Mouse (Mus musculus) forebrain, embryonic 16.5 days (tissue): ENCODE data around the gene Tppp2. TPM values are rescaled to one million over a fixed set of nuclear protein-coding genes. Genes with fewer than 3 reads are reported as not detected.

Experiments
- ATAC-seq: fragments of 200-750 bp; cut with Nextera tagmentation; 2 replicates; pipeline ENCODE4 v1.8.0; 2017; ENCODE audit warnings: mild to moderate bottlenecking, moderate library complexity
- H3K27ac ChIP-seq: fragments of 300-500 bp; sonication (generic); 2 replicates; pipeline ENCODE4 v1.5.1; 2014; ENCODE audit warnings: low read length, control low read depth
- H3K27me3 ChIP-seq: fragments of 300-500 bp; sonication (generic); replicated peaks from 2 replicates; pipeline ENCODE4 v1.6.1; 2014; ENCODE audit warnings: low read length; ENCODE audit not compliant: control insufficient read depth, insufficient read depth
- H3K36me3 ChIP-seq: fragments of 300-500 bp; sonication (generic); 2 replicates; pipeline ENCODE4 v1.6.1; 2014; ENCODE audit not compliant: control insufficient read depth, insufficient read depth
- H3K4me1 ChIP-seq: fragments of 300-500 bp; sonication (generic); replicated peaks from 2 replicates; pipeline ENCODE4 v1.6.1; 2014; ENCODE audit warnings: low read length; ENCODE audit not compliant: control insufficient read depth, insufficient read depth
- H3K4me2 ChIP-seq: fragments of 300-500 bp; sonication (generic); 2 replicates; pipeline ENCODE4 v1.6.1; 2014; ENCODE audit warnings: mild to moderate bottlenecking, low read length, control low read depth
- H3K4me3 ChIP-seq: fragments of 300-500 bp; sonication (generic); replicated peaks from 2 replicates; pipeline ENCODE4 v1.5.1; 2014; ENCODE audit warnings: mild to moderate bottlenecking, low read length, control low read depth
- H3K9ac ChIP-seq: fragments of 300-500 bp; sonication (generic); replicated peaks from 2 replicates; pipeline ENCODE4 v1.6.1; 2014; ENCODE audit warnings: low read depth, low read length, control low read depth
- H3K9me3 ChIP-seq: fragments of 300-500 bp; sonication (generic); 2 replicates; pipeline ENCODE4 v1.6.1; 2016; ENCODE audit warnings: low read length; ENCODE audit not compliant: control insufficient read depth
- WGBS: fragments of 180-500 bp; shearing (Covaris S2); extraction: QIAGEN DNeasy Blood & Tissue Kit; methylation state at CpG from one replicate; pipeline ENCODE4 v1.1.7; 2014; 5-methylcytosine and 5-hydroxymethylcytosine counted together
- polyA plus RNA-seq: library from polyadenylated mRNA; unstranded; fragments of >200 nt; fragmentation: Nextera tagmentation; extraction: Ambion mirVana; gene quantifications from 2 replicates; pipeline ENCODE4 v1.2.1, GENCODE M21; 2015

Tppp2 gene
- polyA plus RNA-seq, 1 experiment from 2014 or later, result not detected

- Histone ChIP-seq H3K9me3 (no peaks in the 10 kb centered on the region), H3K4me3 (no peak overlapping the region), H3K36me3 (no peaks in the 10 kb centered on the region), H3K27ac (no peak overlapping the region), H3K4me2 (no peak overlapping the region), H3K9ac (no peak overlapping the region), H3K4me1 (no peaks in the 10 kb centered on the region), H3K27me3 (no peaks in the 10 kb centered on the region)
- WGBS, result 88% methylated on average over 9 of the region's 9 CpGs
- no peak for ATAC-seq
Measured at GRCm38 (mm10) chr14:51939005-51939404, 20.8 kb downstream of the Tppp2 start.

DNA sequence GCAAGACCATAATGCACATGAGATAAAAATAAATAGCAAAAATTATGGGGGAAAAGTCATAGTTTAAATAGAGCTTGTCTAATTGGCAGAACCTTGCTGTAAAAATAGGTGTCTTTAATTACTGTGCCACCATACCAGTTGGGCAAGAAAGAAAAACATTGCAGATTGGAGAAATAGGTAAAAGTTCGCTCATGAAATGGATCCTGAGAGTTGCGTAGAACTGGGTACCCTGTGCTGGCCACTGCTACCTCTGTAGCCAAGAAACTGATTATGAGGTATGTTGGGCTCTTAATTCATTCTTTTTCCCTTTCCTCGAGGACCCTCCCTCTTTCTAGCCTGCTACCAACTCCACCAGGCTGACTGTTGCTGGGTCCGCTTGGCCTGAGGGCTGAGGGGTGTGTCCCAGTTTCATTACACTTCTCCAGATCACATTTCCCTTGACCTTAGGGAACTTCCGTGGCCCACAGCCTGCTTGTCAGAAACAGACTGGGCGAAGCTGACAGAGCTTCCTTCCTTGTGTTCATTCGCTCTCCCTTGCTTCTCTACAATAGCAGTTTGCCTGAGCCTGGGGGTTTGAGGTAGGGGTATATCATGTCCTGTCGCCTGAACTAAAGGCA lies 22.8 kb downstream of the Tppp2 start:
- no peaks in the 10 kb centered on the region for H3K36me3 ChIP-seq
- no peak for ATAC-seq
- H3K9ac ChIP-seq, result no peak overlapping the region
- H3K4me1 ChIP-seq, result no peaks in the 10 kb centered on the region
- H3K9me3 ChIP-seq, result no peaks in the 10 kb centered on the region
- no peak overlapping the region for H3K4me2 ChIP-seq
- no peaks in the 10 kb centered on the region for H3K27me3 ChIP-seq
- 43% methylated on average over 8 of the region's 8 CpGs for WGBS
- H3K27ac ChIP-seq, result no peak overlapping the region
- no peak overlapping the region for H3K4me3 ChIP-seq

GRCm38 (mm10) chr14:51941577-51941976 lies 23.4 kb downstream of the Tppp2 start:
- no peaks in the 10 kb centered on the region for H3K36me3 ChIP-seq
- 56% methylated on average over 9 of the region's 9 CpGs for WGBS
- H3K27me3 ChIP-seq, result no peaks in the 10 kb centered on the region
- ATAC-seq, result no peak
- H3K9me3 ChIP-seq, result no peaks in the 10 kb centered on the region
- H3K27ac ChIP-seq, result no peak overlapping the region
- H3K4me2 ChIP-seq, result no peak overlapping the region
- no peaks in the 10 kb centered on the region for H3K4me1 ChIP-seq
- H3K4me3 ChIP-seq, result no peak overlapping the region
- no peak overlapping the region for H3K9ac ChIP-seq

- 72% methylated on average over 7 of the region's 7 CpGs for WGBS
- Histone ChIP-seq H3K36me3 (no peaks in the 10 kb centered on the region), H3K9ac (no peak overlapping the region), H3K27me3 (no peaks in the 10 kb centered on the region), H3K4me1 (no peaks in the 10 kb centered on the region), H3K27ac (no peak overlapping the region), H3K4me2 (no peak overlapping the region), H3K4me3 (no peak overlapping the region), H3K9me3 (no peaks in the 10 kb centered on the region)
- no peak for ATAC-seq
Measured at GRCm38 (mm10) chr14:51942236-51942635, 24.0 kb downstream of the Tppp2 start.

DNA sequence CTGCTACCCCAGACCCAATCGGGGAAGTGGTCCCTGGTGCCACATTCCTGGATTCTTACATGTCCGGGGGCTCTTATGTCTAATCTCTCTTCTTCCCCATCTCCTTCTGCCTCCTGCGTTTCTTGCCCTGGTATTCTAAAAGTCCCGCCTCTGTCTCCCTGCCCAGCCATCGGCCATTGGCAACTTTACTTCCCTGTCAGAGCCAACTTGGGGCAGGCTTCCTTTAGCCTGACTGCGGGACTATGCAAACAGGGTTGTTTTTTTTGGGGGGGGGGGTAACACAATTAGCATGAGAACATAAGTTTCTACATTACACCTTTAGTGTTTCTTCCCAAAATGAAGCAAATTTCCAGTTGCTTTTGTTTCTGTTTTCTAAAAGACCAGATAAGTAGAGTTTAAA lies 25.1 kb downstream of the Tppp2 start:
- Histone ChIP-seq H3K9me3 (no peaks in the 10 kb centered on the region), H3K36me3 (no peaks in the 10 kb centered on the region), H3K4me2 (no peak overlapping the region), H3K9ac (no peak overlapping the region), H3K27me3 (no peaks in the 10 kb centered on the region), H3K4me3 (no peak overlapping the region), H3K4me1 (no peaks in the 10 kb centered on the region), H3K27ac (no peak overlapping the region)
- ATAC-seq, result no peak
- WGBS, result 84% methylated on average over 6 of the region's 6 CpGs

DNA sequence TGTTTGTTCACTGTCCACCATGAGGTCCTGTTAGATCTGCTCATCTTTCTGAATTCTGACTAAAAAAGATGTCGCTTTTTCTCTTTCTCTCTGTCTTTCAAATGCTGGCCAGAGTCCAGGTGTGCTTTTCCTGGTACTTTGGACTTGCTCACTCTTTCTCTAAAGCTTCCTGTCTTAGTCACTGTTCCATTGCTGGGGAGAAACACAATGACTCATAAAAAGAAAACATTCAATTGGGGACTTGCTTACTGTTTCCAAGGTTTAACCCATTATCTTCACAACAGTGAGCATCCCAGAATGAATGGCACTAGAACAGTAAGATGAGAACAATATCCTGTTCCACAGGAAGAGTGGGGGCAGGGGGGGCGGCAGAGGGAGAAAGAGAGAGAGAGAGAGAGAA lies 42.1 kb downstream of the Tppp2 start:
- H3K27ac ChIP-seq, result no peak overlapping the region
- no peaks in the 10 kb centered on the region for H3K9me3 ChIP-seq
- 83% methylated on average over 2 of the region's 2 CpGs for WGBS
- H3K9ac ChIP-seq, result no peak overlapping the region
- H3K4me3 ChIP-seq, result no peak overlapping the region
- H3K4me2 ChIP-seq, result no peak overlapping the region
- H3K36me3 ChIP-seq, result no peaks in the 10 kb centered on the region
- H3K27me3 ChIP-seq, result no peaks in the 10 kb centered on the region
- H3K4me1 ChIP-seq, result no peaks in the 10 kb centered on the region
- ATAC-seq, result no peak

DNA sequence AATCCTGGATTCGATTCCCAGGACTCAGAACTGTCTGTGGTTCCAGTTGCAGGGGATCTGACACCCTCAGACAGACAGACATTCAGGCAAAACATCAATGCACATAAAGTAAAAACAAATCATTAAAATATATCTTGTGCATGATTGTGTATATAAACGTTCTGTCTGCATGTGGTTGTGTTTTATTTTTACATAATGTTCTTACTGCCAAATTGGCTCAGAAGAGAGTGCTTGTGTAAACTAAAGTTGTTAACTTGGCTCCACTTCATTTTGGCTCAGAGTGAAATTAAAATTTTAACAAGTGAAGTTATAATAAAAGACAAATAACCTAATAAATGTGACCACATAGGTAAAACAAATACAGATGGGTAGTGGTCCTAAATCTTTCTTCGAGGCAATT lies 49.2 kb downstream of the Tppp2 start:
- H3K4me1 ChIP-seq, result no peaks in the 10 kb centered on the region
- H3K9me3 ChIP-seq, result no peaks in the 10 kb centered on the region
- no peak overlapping the region for H3K9ac ChIP-seq
- no peak overlapping the region for H3K4me3 ChIP-seq
- H3K4me2 ChIP-seq, result no peak overlapping the region
- no peaks in the 10 kb centered on the region for H3K36me3 ChIP-seq
- H3K27me3 ChIP-seq, result no peaks in the 10 kb centered on the region
- H3K27ac ChIP-seq, result no peak overlapping the region
- 62% methylated on average over 3 of the region's 3 CpGs for WGBS
- no peak for ATAC-seq

Other genes starting within 250 kb of the Tppp2 start
- not detected in 2 replicates for gene Gm17079, start 223.0 kb upstream of the Tppp2 start, polyA plus RNA-seq
- not detected in 2 replicates for gene Gm5800, start 201.2 kb upstream of the Tppp2 start, polyA plus RNA-seq
- gene Ang4, start 144.8 kb upstream of the Tppp2 start, polyA plus RNA-seq, result not detected in 2 replicates
- gene AY358078, start 118.4 kb upstream of the Tppp2 start, polyA plus RNA-seq, result not detected in 2 replicates
- gene Ear6, start 64.7 kb upstream of the Tppp2 start, polyA plus RNA-seq, result not detected in 2 replicates
- gene Mettl17, start 33.6 kb upstream of the Tppp2 start, polyA plus RNA-seq, result 69.0 and 94.7 TPM in 2 replicates
- 1.5 and 2.6 TPM in 2 replicates for gene Slc39a2, start 25.5 kb upstream of the Tppp2 start, polyA plus RNA-seq
- gene Ndrg2, start 4.3 kb upstream of the Tppp2 start, polyA plus RNA-seq, result 169 and 179 TPM in 2 replicates
- not detected in 2 replicates for gene Rnase13, start 4.3 kb downstream of the Tppp2 start, polyA plus RNA-seq
- 58.5 and 70.4 TPM in 2 replicates for gene Arhgef40, start 66.3 kb downstream of the Tppp2 start, polyA plus RNA-seq
- gene Tmem253, start 97.2 kb downstream of the Tppp2 start, polyA plus RNA-seq, result 0.67 and 0.81 TPM in 2 replicates
- gene Zfp219, start 102.3 kb downstream of the Tppp2 start, polyA plus RNA-seq, result 28.6 and 32.2 TPM in 2 replicates
- gene Olfr221, start 124.0 kb downstream of the Tppp2 start, polyA plus RNA-seq, result not detected in 2 replicates
- gene Hnrnpc, start 185.6 kb downstream of the Tppp2 start, polyA plus RNA-seq, result 655 and 693 TPM in 2 replicates
- 48.2 and 54.5 TPM in 2 replicates for gene Rpgrip1, start 192.3 kb downstream of the Tppp2 start, polyA plus RNA-seq